Mouse (Mus musculus): ENCODE data around the gene Ptprn2. TPM values are rescaled to one million over a fixed set of nuclear protein-coding genes. Genes with fewer than 3 reads are reported as not detected.

The Ptprn2 gene
- polyA plus RNA-seq, 1 experiment = 0.22 TPM

GRCm38 (mm10) chr12:116566672-116567071, 81.2 kb downstream of the Ptprn2 start:
- H3K4me3 ChIP-seq = no peak overlapping the region
- H3K4me2 ChIP-seq (ENCODE audit: low read depth) = no peak overlapping the region
- H3K79me2 ChIP-seq (ENCODE audit: control insufficient read depth, insufficient read depth) = no peaks in the 10 kb centered on the region
- H3K27me3 ChIP-seq (ENCODE audit: control insufficient read depth, insufficient read depth, insufficient read length) = no peaks in the 10 kb centered on the region
- TF ChIP-seq MYOD1 (IDR thresholded peaks at IDR 0.05; ENCODE audit: control insufficient read depth in 1 of 3, insufficient read length in 2 of 3, low read depth in 2 of 3) (no peak), POLR2A (IDR thresholded peaks at IDR 0.05; ENCODE audit: insufficient read length, low read depth) (no peak), MAX (IDR thresholded peaks at IDR 0.05; ENCODE audit: low read depth) (no peak), USF1 (IDR thresholded peaks at IDR 0.05; ENCODE audit: low read depth) (no peak), E2F4 (IDR thresholded peaks at IDR 0.05; ENCODE audit: insufficient read depth) (no peak), MYOG (IDR thresholded peaks at IDR 0.05; ENCODE audit: control insufficient read depth in 1 of 3, insufficient read depth in 1 of 3, insufficient read length in 2 of 3, low read depth in 2 of 3) (no peak), TCF12 (IDR thresholded peaks at IDR 0.05; ENCODE audit: insufficient read depth, poor library complexity, severe bottlenecking) (no peak), TCF3 (IDR thresholded peaks at IDR 0.05; ENCODE audit: insufficient read length, low read depth) (no peak), CEBPB (IDR thresholded peaks at IDR 0.05; ENCODE audit: insufficient read depth, poor library complexity, severe bottlenecking) (no peak), POLR2AphosphoS2 (IDR thresholded peaks at IDR 0.05; ENCODE audit: insufficient read length, low read depth) (no peak), REST (IDR thresholded peaks at IDR 0.05; ENCODE audit: insufficient read depth, insufficient read length) (no peak)
- H3K36me3 ChIP-seq (ENCODE audit: control insufficient read depth, insufficient read depth) = no peaks in the 10 kb centered on the region
- H3ac ChIP-seq (ENCODE audit: control insufficient read depth, insufficient read length) = no peak overlapping the region

- no peaks in the 10 kb centered on the region for H3K27me3 ChIP-seq (ENCODE audit: control insufficient read depth, insufficient read depth, insufficient read length)
- H3ac ChIP-seq (ENCODE audit: control insufficient read depth, insufficient read length) = no peak overlapping the region
- H3K36me3 ChIP-seq (ENCODE audit: control insufficient read depth, insufficient read depth) = no peaks in the 10 kb centered on the region
- H3K79me2 ChIP-seq (ENCODE audit: control insufficient read depth, insufficient read depth) = no peaks in the 10 kb centered on the region
- H3K4me3 ChIP-seq = no peak overlapping the region
- no peak for TF ChIP-seq USF1 (IDR thresholded peaks at IDR 0.05; ENCODE audit: low read depth)
- TF ChIP-seq MYOD1 (IDR thresholded peaks at IDR 0.05; ENCODE audit: control insufficient read depth in 1 of 3, insufficient read length in 2 of 3, low read depth in 2 of 3) = no peak
- no peak for TF ChIP-seq POLR2A (IDR thresholded peaks at IDR 0.05; ENCODE audit: insufficient read length, low read depth)
- no peak for TF ChIP-seq TCF12 (IDR thresholded peaks at IDR 0.05; ENCODE audit: insufficient read depth, poor library complexity, severe bottlenecking)
- no peak for TF ChIP-seq SRF (IDR thresholded peaks at IDR 0.05; ENCODE audit: control insufficient read depth, insufficient read length, low read depth)
- no peak for TF ChIP-seq MYOG (IDR thresholded peaks at IDR 0.05; ENCODE audit: control insufficient read depth in 1 of 3, insufficient read depth in 1 of 3, insufficient read length in 2 of 3, low read depth in 2 of 3)
- no peak for TF ChIP-seq REST (IDR thresholded peaks at IDR 0.05; ENCODE audit: insufficient read depth, insufficient read length)
- no peak for TF ChIP-seq POLR2AphosphoS2 (IDR thresholded peaks at IDR 0.05; ENCODE audit: insufficient read length, low read depth)
- TF ChIP-seq CEBPB (IDR thresholded peaks at IDR 0.05; ENCODE audit: insufficient read depth, poor library complexity, severe bottlenecking) = no peak
- TF ChIP-seq TCF3 (IDR thresholded peaks at IDR 0.05; ENCODE audit: insufficient read length, low read depth) = no peak
- TF ChIP-seq MAX (IDR thresholded peaks at IDR 0.05; ENCODE audit: low read depth) = no peak
- TF ChIP-seq E2F4 (IDR thresholded peaks at IDR 0.05; ENCODE audit: insufficient read depth) = no peak
- H3K4me2 ChIP-seq (ENCODE audit: low read depth) = no peak overlapping the region
Measured at GRCm38 (mm10) chr12:116567170-116567569, 81.7 kb downstream of the Ptprn2 start.

GRCm38 (mm10) chr12:116569568-116569967, 84.0 kb downstream of the Ptprn2 start:
- Histone ChIP-seq H3K4me2 (ENCODE audit: low read depth) (no peak overlapping the region), H3ac (ENCODE audit: control insufficient read depth, insufficient read length) (no peak overlapping the region), H3K4me3 (no peak overlapping the region), H3K27me3 (ENCODE audit: control insufficient read depth, insufficient read depth, insufficient read length) (no peaks in the 10 kb centered on the region), H3K36me3 (ENCODE audit: control insufficient read depth, insufficient read depth) (no peaks in the 10 kb centered on the region), H3K79me2 (ENCODE audit: control insufficient read depth, insufficient read depth) (no peaks in the 10 kb centered on the region)
- TF ChIP-seq REST (IDR thresholded peaks at IDR 0.05; ENCODE audit: insufficient read depth, insufficient read length) (no peak), E2F4 (IDR thresholded peaks at IDR 0.05; ENCODE audit: insufficient read depth) (no peak), MYOD1 (IDR thresholded peaks at IDR 0.05; ENCODE audit: control insufficient read depth in 1 of 3, insufficient read length in 2 of 3, low read depth in 2 of 3) (no peak), POLR2AphosphoS2 (IDR thresholded peaks at IDR 0.05; ENCODE audit: insufficient read length, low read depth) (no peak), TCF3 (IDR thresholded peaks at IDR 0.05; ENCODE audit: insufficient read length, low read depth) (no peak), MYOG (IDR thresholded peaks at IDR 0.05; ENCODE audit: control insufficient read depth in 1 of 3, insufficient read depth in 1 of 3, insufficient read length in 2 of 3, low read depth in 2 of 3) (no peak), POLR2A (IDR thresholded peaks at IDR 0.05; ENCODE audit: insufficient read length, low read depth) (no peak), TCF12 (IDR thresholded peaks at IDR 0.05; ENCODE audit: insufficient read depth, poor library complexity, severe bottlenecking) (no peak), MAX (IDR thresholded peaks at IDR 0.05; ENCODE audit: low read depth) (no peak), SRF (IDR thresholded peaks at IDR 0.05; ENCODE audit: control insufficient read depth, insufficient read length, low read depth) (no peak), CEBPB (IDR thresholded peaks at IDR 0.05; ENCODE audit: insufficient read depth, poor library complexity, severe bottlenecking) (no peak), USF1 (IDR thresholded peaks at IDR 0.05; ENCODE audit: low read depth) (no peak)

DNA sequence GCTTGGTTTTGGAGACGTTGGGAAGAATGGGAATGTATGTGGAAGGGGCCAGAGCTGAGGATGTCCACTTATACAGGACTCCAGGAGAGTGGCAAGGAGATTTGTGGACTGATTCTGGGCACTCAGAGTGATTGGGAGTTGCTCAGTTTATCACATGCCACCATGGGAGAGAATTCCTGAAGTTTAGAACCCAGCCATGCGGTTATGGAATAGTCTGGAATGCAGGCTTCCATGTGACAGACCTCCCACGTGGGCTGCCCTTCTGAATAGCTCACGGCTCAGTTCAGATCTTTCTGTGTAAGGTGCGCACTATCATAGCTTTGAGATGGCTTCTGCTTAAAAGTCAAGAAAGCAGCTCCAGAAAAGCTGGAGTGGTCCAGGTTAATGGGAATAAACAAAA, 88.6 kb downstream of the Ptprn2 start:
- no peaks in the 10 kb centered on the region for H3K36me3 ChIP-seq (ENCODE audit: control insufficient read depth, insufficient read depth)
- no peaks in the 10 kb centered on the region for H3K79me2 ChIP-seq (ENCODE audit: control insufficient read depth, insufficient read depth)
- H3K4me3 ChIP-seq = no peak overlapping the region
- H3K4me2 ChIP-seq (ENCODE audit: low read depth) = no peak overlapping the region
- no peaks in the 10 kb centered on the region for H3K27me3 ChIP-seq (ENCODE audit: control insufficient read depth, insufficient read depth, insufficient read length)
- TF ChIP-seq MAX (IDR thresholded peaks at IDR 0.05; ENCODE audit: low read depth) = no peak
- no peak for TF ChIP-seq POLR2A (IDR thresholded peaks at IDR 0.05; ENCODE audit: insufficient read length, low read depth)
- no peak for TF ChIP-seq TCF3 (IDR thresholded peaks at IDR 0.05; ENCODE audit: insufficient read length, low read depth)
- TF ChIP-seq E2F4 (IDR thresholded peaks at IDR 0.05; ENCODE audit: insufficient read depth) = no peak
- TF ChIP-seq MYOD1 (IDR thresholded peaks at IDR 0.05; ENCODE audit: control insufficient read depth in 1 of 3, insufficient read length in 2 of 3, low read depth in 2 of 3) = no peak
- no peak for TF ChIP-seq MYOG (IDR thresholded peaks at IDR 0.05; ENCODE audit: control insufficient read depth in 1 of 3, insufficient read depth in 1 of 3, insufficient read length in 2 of 3, low read depth in 2 of 3)
- TF ChIP-seq SRF (IDR thresholded peaks at IDR 0.05; ENCODE audit: control insufficient read depth, insufficient read length, low read depth) = no peak
- TF ChIP-seq POLR2AphosphoS2 (IDR thresholded peaks at IDR 0.05; ENCODE audit: insufficient read length, low read depth) = no peak
- TF ChIP-seq USF1 (IDR thresholded peaks at IDR 0.05; ENCODE audit: low read depth) = no peak
- no peak for TF ChIP-seq TCF12 (IDR thresholded peaks at IDR 0.05; ENCODE audit: insufficient read depth, poor library complexity, severe bottlenecking)
- TF ChIP-seq CEBPB (IDR thresholded peaks at IDR 0.05; ENCODE audit: insufficient read depth, poor library complexity, severe bottlenecking) = no peak
- no peak for TF ChIP-seq REST (IDR thresholded peaks at IDR 0.05; ENCODE audit: insufficient read depth, insufficient read length)
- H3ac ChIP-seq (ENCODE audit: control insufficient read depth, insufficient read length) = no peak overlapping the region
